Mouse (Mus musculus) heart, embryonic 12.5 days (tissue): Measurements from ENCODE around the gene Myo16. TPM values are rescaled to one million over a fixed set of nuclear protein-coding genes. Genes with fewer than 3 reads are reported as not detected.

Experiments
- ATAC-seq: fragments of 200-750 bp; cut with Nextera tagmentation; 2 replicates; pipeline ENCODE4 v1.8.0; 2017; ENCODE audit warnings: moderate TSS enrichment, moderate library complexity; ENCODE audit not compliant: insufficient number of reproducible peaks, low FRiP score
- H3K27ac ChIP-seq: fragments of 300-500 bp; sonication (generic); 2 replicates; pipeline ENCODE4 v1.5.1; 2016; ENCODE audit warnings: mild to moderate bottlenecking, moderate library complexity; ENCODE audit not compliant: poor library complexity, severe bottlenecking
- H3K27me3 ChIP-seq: fragments of 300-500 bp; sonication (generic); replicated peaks from 2 replicates; pipeline ENCODE4 v1.6.1; 2016; ENCODE audit warnings: mild to moderate bottlenecking, moderate library complexity
- H3K36me3 ChIP-seq: fragments of 300-500 bp; sonication (generic); 2 replicates; pipeline ENCODE4 v1.6.1; 2016; ENCODE audit warnings: mild to moderate bottlenecking, moderate library complexity
- H3K4me1 ChIP-seq: fragments of 300-500 bp; sonication (generic); replicated peaks from 2 replicates; pipeline ENCODE4 v1.6.1; 2016; ENCODE audit warnings: mild to moderate bottlenecking
- H3K4me2 ChIP-seq: fragments of 300-500 bp; sonication (generic); 2 replicates; pipeline ENCODE4 v1.6.1; 2016; ENCODE audit warnings: mild to moderate bottlenecking, moderate library complexity
- H3K4me3 ChIP-seq: fragments of 300-500 bp; sonication (generic); 2 replicates; pipeline ENCODE4 v1.5.1; 2016; ENCODE audit warnings: mild to moderate bottlenecking
- H3K9ac ChIP-seq: fragments of 300-500 bp; sonication (generic); 2 replicates; pipeline ENCODE4 v1.6.1; 2016; ENCODE audit warnings: mild to moderate bottlenecking, moderate library complexity
- H3K9me3 ChIP-seq: fragments of 300-500 bp; sonication (generic); replicated peaks from 2 replicates; pipeline ENCODE4 v1.6.1; 2016; ENCODE audit warnings: mild to moderate bottlenecking, moderate library complexity
- WGBS: fragments of 180-500 bp; shearing (Covaris S2); methylation state at CpG from one replicate; pipeline ENCODE4 v1.1.7; 2016; 5-methylcytosine and 5-hydroxymethylcytosine counted together
- polyA plus RNA-seq: library from polyadenylated mRNA; unstranded; fragments of >200 nt; fragmentation: Nextera tagmentation; extraction: Ambion mirVana; gene quantifications from 2 replicates; pipeline ENCODE4 v1.2.1, GENCODE M21; 2016

Myo16 gene
- polyA plus RNA-seq, 1 experiment from 2014 or later = 1.5 TPM

- 73% methylated on average over 16 of the region's 16 CpGs for WGBS
Observed at GRCm38 (mm10) chr8:10439595-10440453, 286.1 kb downstream of the Myo16 start.

GRCm38 (mm10) chr8:10442562-10442961, 288.9 kb downstream of the Myo16 start:
- Histone ChIP-seq H3K9ac (no peak overlapping the region), H3K4me3 (no peak overlapping the region)
- WGBS = 71% methylated on average over 3 of the region's 3 CpGs

More at GRCm38 (mm10) chr8:10439595-10440453, 286.1 kb downstream of the Myo16 start:
- Histone ChIP-seq H3K4me1 (no peaks in the 10 kb centered on the region), H3K4me3 (no peak overlapping the region), H3K9me3 (no peaks in the 10 kb centered on the region), H3K9ac (no peak overlapping the region), H3K36me3 (no peaks in the 10 kb centered on the region), H3K27ac (no peak overlapping the region), H3K4me2 (no peak overlapping the region), H3K27me3 (0 out of 2 replicates have a peak, but pooled peaks cover 5% of the 10 kb centered on the region)
- no peak for ATAC-seq

DNA sequence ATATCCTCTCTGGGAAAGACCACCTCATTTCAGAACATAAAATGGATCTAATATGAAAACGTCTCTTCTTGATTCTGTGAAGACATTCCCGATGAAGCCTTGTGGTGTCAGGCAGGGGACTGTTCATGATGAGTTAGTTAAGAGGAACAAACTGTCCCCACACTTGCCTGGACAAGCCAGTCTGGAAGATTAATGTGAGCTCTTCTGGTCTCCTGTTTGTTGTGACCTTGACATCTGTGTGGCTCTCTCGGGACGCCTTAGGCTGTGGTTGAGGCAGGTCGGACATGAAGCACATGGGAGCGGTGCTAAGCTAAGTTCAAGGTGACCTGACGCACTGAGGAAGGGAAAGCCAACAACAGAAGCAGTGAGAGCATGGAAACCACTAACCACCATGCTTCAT, 291.3 kb downstream of the Myo16 start:
- no peak for ATAC-seq
- H3K4me3 ChIP-seq = no peak overlapping the region
- H3K9me3 ChIP-seq = no peaks in the 10 kb centered on the region
- WGBS = 68% methylated on average over 7 of the region's 7 CpGs
- H3K4me1 ChIP-seq = no peaks in the 10 kb centered on the region
- H3K9ac ChIP-seq = no peak overlapping the region
- H3K4me2 ChIP-seq = no peak overlapping the region
- H3K27me3 ChIP-seq = no peaks in the 10 kb centered on the region
- no peaks in the 10 kb centered on the region for H3K36me3 ChIP-seq
- H3K27ac ChIP-seq = no peak overlapping the region

More at GRCm38 (mm10) chr8:10442562-10442961, 288.9 kb downstream of the Myo16 start:
- no peaks in the 10 kb centered on the region for H3K27me3 ChIP-seq
- H3K4me1 ChIP-seq = no peaks in the 10 kb centered on the region
- H3K9me3 ChIP-seq = no peaks in the 10 kb centered on the region
- H3K27ac ChIP-seq = no peak overlapping the region
- H3K4me2 ChIP-seq = no peak overlapping the region
- no peaks in the 10 kb centered on the region for H3K36me3 ChIP-seq
- no peak for ATAC-seq

DNA sequence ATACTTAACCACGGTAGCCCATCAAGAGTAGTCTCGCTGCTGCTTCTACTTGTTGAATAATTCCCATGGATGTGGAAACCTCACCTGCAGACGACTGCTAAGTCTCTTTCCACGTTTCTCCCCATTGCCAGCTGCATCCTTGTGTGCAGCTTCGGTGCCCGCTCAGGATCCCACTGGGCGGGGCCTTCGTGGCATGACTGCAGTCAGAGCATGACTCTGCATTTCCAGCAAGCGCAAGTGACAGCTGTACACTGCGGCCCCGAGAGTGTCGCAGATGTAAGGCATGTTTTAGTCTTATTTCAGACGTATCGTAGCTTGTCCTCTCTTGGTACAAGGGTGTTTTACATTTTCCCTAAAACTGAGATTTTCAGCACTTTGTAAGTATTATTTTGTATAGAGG, 294.8 kb downstream of the Myo16 start:
- Histone ChIP-seq H3K4me3 (no peak overlapping the region), H3K27ac (no peak overlapping the region), H3K9me3 (no peaks in the 10 kb centered on the region), H3K36me3 (no peaks in the 10 kb centered on the region), H3K4me1 (no peaks in the 10 kb centered on the region), H3K27me3 (no peaks in the 10 kb centered on the region), H3K9ac (no peak overlapping the region), H3K4me2 (no peak overlapping the region)
- 78% methylated on average over 14 of the region's 14 CpGs for WGBS
- ATAC-seq = no peak

GRCm38 (mm10) chr8:10453046-10453445, 299.3 kb downstream of the Myo16 start:
- Histone ChIP-seq H3K4me2 (no peak overlapping the region), H3K36me3 (no peaks in the 10 kb centered on the region), H3K27ac (no peak overlapping the region), H3K27me3 (no peaks in the 10 kb centered on the region), H3K9me3 (no peaks in the 10 kb centered on the region), H3K4me3 (no peak overlapping the region), H3K9ac (no peak overlapping the region), H3K4me1 (no peaks in the 10 kb centered on the region)
- 81% methylated on average over 10 of the region's 10 CpGs for WGBS
- ATAC-seq = no peak

DNA sequence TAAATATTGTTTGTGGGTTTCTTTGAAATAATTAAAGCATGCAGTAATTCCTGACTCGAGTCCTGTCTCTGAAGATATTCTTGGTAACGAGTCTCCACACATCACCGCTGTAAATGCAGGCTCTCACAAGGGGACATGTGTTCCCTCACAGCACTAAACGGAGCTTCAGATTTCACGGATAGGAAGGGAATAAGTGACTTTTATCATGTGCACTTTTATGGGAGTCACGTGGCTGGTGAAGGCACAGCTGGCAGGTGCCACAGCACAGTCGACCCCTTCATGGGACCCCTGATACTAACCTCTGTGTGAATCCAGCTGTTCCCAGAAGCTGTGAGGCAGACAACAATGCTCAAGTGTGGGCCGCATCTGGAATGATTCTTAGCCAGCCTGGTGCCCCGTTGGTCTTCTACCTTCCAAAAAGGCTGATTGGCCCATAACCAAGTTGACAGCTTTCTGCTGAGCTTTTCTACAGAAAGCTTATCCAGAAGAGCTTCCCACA, 304.5 kb downstream of the Myo16 start:
- no peak for ATAC-seq
- Histone ChIP-seq H3K27ac (no peak overlapping the region), H3K4me3 (no peak overlapping the region), H3K36me3 (no peaks in the 10 kb centered on the region), H3K27me3 (no peaks in the 10 kb centered on the region), H3K9ac (no peak overlapping the region), H3K4me2 (no peak overlapping the region), H3K9me3 (no peaks in the 10 kb centered on the region), H3K4me1 (no peaks in the 10 kb centered on the region)
- WGBS = 73% methylated on average over 9 of the region's 9 CpGs

DNA sequence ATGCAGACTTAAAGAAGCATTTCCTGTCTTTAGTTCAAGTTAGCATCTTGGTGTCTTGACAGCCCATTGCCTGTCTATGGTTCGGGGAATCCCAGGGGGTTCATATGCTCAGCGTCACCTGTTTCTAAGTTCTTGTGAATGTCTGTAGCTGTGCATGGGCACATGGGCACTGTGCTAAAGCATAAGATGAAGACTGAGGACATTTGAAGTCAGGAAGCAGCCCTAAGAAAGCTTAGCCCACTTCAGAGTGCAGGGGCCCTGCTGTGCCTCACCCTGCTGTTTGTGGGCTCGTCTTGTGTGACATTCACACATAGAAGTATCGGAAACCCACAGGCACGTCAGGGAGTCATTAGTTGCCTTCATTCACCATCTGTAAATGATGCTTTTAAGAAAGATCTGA, 308.6 kb downstream of the Myo16 start:
- Histone ChIP-seq H3K4me3 (no peak overlapping the region), H3K9me3 (no peaks in the 10 kb centered on the region), H3K4me2 (no peak overlapping the region), H3K36me3 (no peaks in the 10 kb centered on the region), H3K27me3 (no peaks in the 10 kb centered on the region), H3K27ac (no peak overlapping the region), H3K9ac (no peak overlapping the region), H3K4me1 (no peaks in the 10 kb centered on the region)
- ATAC-seq = no peak
- 73% methylated on average over 5 of the region's 5 CpGs for WGBS

- Histone ChIP-seq H3K36me3 (no peaks in the 10 kb centered on the region), H3K27me3 (no peaks in the 10 kb centered on the region), H3K4me3 (no peak overlapping the region), H3K27ac (no peak overlapping the region), H3K9me3 (no peaks in the 10 kb centered on the region), H3K4me1 (no peaks in the 10 kb centered on the region), H3K9ac (no peak overlapping the region), H3K4me2 (no peak overlapping the region)
- 39% methylated on average over 3 of the region's 3 CpGs for WGBS
- no peak for ATAC-seq
Observed at GRCm38 (mm10) chr8:10468490-10468889, 314.8 kb downstream of the Myo16 start.

DNA sequence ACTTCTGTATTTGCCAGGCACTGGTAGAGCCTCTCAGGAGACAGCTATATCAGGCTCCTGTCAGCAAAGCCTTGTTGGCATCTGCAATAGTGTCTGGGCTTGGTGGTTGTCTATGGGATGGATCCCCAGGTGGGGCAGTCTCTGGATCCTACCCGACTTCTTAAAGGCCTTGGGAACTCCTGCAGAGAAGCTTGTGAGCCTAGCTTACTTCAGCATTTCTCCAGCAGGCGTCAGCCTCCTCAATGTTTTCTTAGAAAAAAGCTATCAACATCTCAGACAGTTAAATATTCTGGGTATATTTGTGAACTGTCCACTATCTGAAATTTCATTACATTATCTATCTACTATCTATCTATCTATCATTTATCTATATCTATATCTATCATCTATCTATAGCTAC, 315.9 kb downstream of the Myo16 start:
- no peak for ATAC-seq
- H3K4me3 ChIP-seq = no peak overlapping the region
- H3K36me3 ChIP-seq = no peaks in the 10 kb centered on the region
- WGBS = 48% methylated on average over 2 of the region's 2 CpGs
- no peak overlapping the region for H3K4me2 ChIP-seq
- H3K27me3 ChIP-seq = no peaks in the 10 kb centered on the region
- no peaks in the 10 kb centered on the region for H3K9me3 ChIP-seq
- no peaks in the 10 kb centered on the region for H3K4me1 ChIP-seq
- H3K9ac ChIP-seq = no peak overlapping the region
- H3K27ac ChIP-seq = no peak overlapping the region

DNA sequence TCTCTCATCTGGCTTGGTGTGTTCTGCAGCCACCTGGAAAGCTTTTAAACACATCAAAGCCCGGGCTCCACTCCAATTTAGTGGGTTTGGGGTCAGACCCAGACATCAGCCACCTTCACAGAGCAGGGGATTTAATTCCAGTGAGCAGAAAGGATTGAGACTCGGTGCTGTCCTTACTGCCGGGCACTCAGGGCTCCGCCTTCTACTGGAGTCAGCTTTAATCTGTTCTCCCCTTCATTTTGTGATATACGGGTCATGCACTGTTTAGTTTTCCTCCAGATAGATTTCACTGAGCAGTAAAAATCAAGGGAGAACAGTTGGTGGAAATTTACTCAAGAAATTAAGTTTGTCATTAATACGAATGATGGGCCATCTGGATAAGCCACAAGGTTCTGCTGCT, 316.6 kb downstream of the Myo16 start:
- H3K36me3 ChIP-seq = no peaks in the 10 kb centered on the region

GRCm38 (mm10) chr8:10472371-10472770, 318.7 kb downstream of the Myo16 start:
- H3K27me3 ChIP-seq = no peaks in the 10 kb centered on the region
- 80% methylated on average over 3 of the region's 3 CpGs for WGBS
- H3K4me2 ChIP-seq = no peak overlapping the region
- no peaks in the 10 kb centered on the region for H3K36me3 ChIP-seq
- H3K9me3 ChIP-seq = no peaks in the 10 kb centered on the region
- H3K27ac ChIP-seq = no peak overlapping the region
- no peak overlapping the region for H3K4me3 ChIP-seq
- H3K9ac ChIP-seq = no peak overlapping the region
- no peaks in the 10 kb centered on the region for H3K4me1 ChIP-seq
- ATAC-seq = no peak

More for the DNA sequence above, 316.6 kb downstream of the Myo16 start:
- Histone ChIP-seq H3K4me2 (no peak overlapping the region), H3K27me3 (no peaks in the 10 kb centered on the region), H3K4me1 (no peaks in the 10 kb centered on the region), H3K4me3 (no peak overlapping the region), H3K9ac (no peak overlapping the region), H3K27ac (no peak overlapping the region), H3K9me3 (no peaks in the 10 kb centered on the region)
- no peak for ATAC-seq
- 66% methylated on average over 6 of the region's 6 CpGs for WGBS
